Mouse (Mus musculus): ENCODE results near the gene Vps16. TPM values are rescaled to one million over a fixed set of nuclear protein-coding genes. Genes with fewer than 3 reads are reported as not detected.

Vps16 gene
- polyA plus RNA-seq, 1 experiment, result 38.8 TPM

DNA sequence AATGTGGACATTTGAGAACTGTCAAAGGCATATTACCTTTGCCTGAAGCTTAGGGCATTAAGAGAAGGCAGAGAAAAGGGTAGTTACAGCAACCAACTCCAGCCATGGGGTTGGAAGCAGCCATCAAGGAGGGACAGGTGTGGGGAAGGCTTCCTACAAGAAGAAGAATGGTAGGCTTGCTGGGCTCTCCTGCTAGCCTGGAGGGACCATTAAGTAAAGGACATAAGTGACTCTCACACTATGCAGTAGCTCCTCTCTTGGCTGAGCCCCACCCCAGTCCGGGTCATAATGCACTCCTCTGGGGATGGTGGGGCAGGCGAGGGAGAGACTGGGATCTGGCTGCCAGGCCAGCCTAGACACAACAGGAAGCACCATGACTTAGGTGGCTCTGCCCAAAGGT lies 18.0 kb upstream of the Vps16 start, which contains the start of gene Tmem239:
Gene Tmem239, plus strand, starts transcription at position 301 of the 400 bp plus-strand sequence.
- Histone ChIP-seq H3K4me3 (ENCODE audit: low read depth, low read length) (no peak within 1 kb of the TSS), H3K27me3 (ENCODE audit: control insufficient read depth, insufficient read depth, low read length) (no peaks in the 10 kb centered on the region), H3K4me1 (ENCODE audit: control insufficient read depth, insufficient read depth, insufficient read length, low read length) (no peaks in the 10 kb centered on the region), H3K27ac (ENCODE audit: insufficient read depth, low read depth, low read length) (no peak within 1 kb of the TSS), H3K36me3 (ENCODE audit: control insufficient read depth, insufficient read depth, low read length) (no peaks in the 10 kb centered on the region)
- WGBS, result 59% methylated on average over 2 of the region's 2 CpGs
- TF ChIP-seq POLR2A (IDR thresholded peaks at IDR 0.05; ENCODE audit: low read depth, low read length) (no peak), CTCF (IDR thresholded peaks at IDR 0.05; ENCODE audit: extremely low read depth, insufficient read length, insufficient replicate concordance, low read depth, low read length) (no peak)

DNA sequence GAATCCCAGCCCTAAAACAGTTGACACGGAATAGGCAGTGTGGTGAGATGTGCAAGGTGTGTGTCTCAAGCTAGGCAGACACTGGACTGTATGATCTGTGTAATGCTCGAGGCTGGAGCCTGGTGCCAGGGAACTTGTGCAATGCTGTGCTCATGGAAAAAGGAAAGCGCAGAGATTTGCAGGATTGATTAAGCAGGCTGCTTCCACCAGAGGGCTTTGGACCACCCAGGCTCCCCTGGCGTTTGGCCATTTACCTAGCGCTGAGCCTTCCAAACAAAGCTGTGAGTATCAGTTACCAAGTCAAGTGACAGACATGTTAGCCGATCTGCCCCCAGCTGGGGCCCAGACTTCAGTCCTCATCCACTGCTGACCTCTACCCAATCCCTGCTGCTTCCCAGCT lies 15.9 kb upstream of the Vps16 start:
- H3K4me3 ChIP-seq (ENCODE audit: low read depth, low read length), result no peak overlapping the region
- TF ChIP-seq POLR2A (IDR thresholded peaks at IDR 0.05; ENCODE audit: low read depth, low read length) (no peak), CTCF (IDR thresholded peaks at IDR 0.05; ENCODE audit: extremely low read depth, insufficient read length, insufficient replicate concordance, low read depth, low read length) (no peak)
- no peak overlapping the region for H3K27ac ChIP-seq (ENCODE audit: insufficient read depth, low read depth, low read length)
- no peaks in the 10 kb centered on the region for H3K27me3 ChIP-seq (ENCODE audit: control insufficient read depth, insufficient read depth, low read length)
- H3K4me1 ChIP-seq (ENCODE audit: control insufficient read depth, insufficient read depth, insufficient read length, low read length), result no peaks in the 10 kb centered on the region; the same call in 1 of the 2 replicates
- H3K36me3 ChIP-seq (ENCODE audit: control insufficient read depth, insufficient read depth, low read length), result no peaks in the 10 kb centered on the region
- WGBS, result 32% methylated on average over 6 of the region's 6 CpGs

GRCm38 (mm10) chr2:130411558-130412495 lies 12.3 kb upstream of the Vps16 start:
- H3K4me3 ChIP-seq (ENCODE audit: low read depth, low read length), result no peak overlapping the region
- TF ChIP-seq CTCF (IDR thresholded peaks at IDR 0.05; ENCODE audit: extremely low read depth, insufficient read length, insufficient replicate concordance, low read depth, low read length) (peak; percentile 92), POLR2A (IDR thresholded peaks at IDR 0.05; ENCODE audit: low read depth, low read length) (no peak)
- no peaks in the 10 kb centered on the region for H3K27me3 ChIP-seq (ENCODE audit: control insufficient read depth, insufficient read depth, low read length)
- no peaks in the 10 kb centered on the region for H3K36me3 ChIP-seq (ENCODE audit: control insufficient read depth, insufficient read depth, low read length)
- no peak overlapping the region for H3K27ac ChIP-seq (ENCODE audit: insufficient read depth, low read depth, low read length)
- no peaks in the 10 kb centered on the region; the same call in 1 of the 2 replicates for H3K4me1 ChIP-seq (ENCODE audit: control insufficient read depth, insufficient read depth, insufficient read length, low read length)
- WGBS, result 34% methylated on average over 16 of the region's 16 CpGs

DNA sequence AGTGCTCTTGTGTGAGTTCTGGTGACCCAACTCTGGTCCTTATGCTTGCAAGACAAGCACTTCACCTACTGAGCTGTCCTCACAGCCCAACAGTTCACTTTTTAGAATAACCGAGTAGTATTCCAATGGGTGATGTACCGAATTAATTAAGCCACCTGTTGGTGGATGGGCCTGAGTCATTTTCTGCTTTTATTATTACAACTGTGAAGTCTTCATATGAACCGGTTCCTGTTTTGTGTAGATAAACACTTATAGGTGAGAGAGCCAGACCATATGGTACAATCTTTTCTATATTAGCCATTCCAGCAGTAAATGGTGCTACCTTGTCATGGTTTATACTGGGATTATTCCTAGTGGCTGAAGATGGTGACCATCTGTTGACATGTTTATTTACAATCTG lies 11.4 kb upstream of the Vps16 start:
- Histone ChIP-seq H3K4me1 (ENCODE audit: control insufficient read depth, insufficient read depth, insufficient read length, low read length) (no peaks in the 10 kb centered on the region; the same call in 1 of the 2 replicates), H3K27ac (ENCODE audit: insufficient read depth, low read depth, low read length) (no peak overlapping the region), H3K36me3 (ENCODE audit: control insufficient read depth, insufficient read depth, low read length) (no peaks in the 10 kb centered on the region), H3K27me3 (ENCODE audit: control insufficient read depth, insufficient read depth, low read length) (no peaks in the 10 kb centered on the region), H3K4me3 (ENCODE audit: low read depth, low read length) (no peak overlapping the region)
- WGBS, result 74% methylated on average over 3 of the region's 3 CpGs
- TF ChIP-seq CTCF (IDR thresholded peaks at IDR 0.05; ENCODE audit: extremely low read depth, insufficient read length, insufficient replicate concordance, low read depth, low read length) (no peak), POLR2A (IDR thresholded peaks at IDR 0.05; ENCODE audit: low read depth, low read length) (no peak)

DNA sequence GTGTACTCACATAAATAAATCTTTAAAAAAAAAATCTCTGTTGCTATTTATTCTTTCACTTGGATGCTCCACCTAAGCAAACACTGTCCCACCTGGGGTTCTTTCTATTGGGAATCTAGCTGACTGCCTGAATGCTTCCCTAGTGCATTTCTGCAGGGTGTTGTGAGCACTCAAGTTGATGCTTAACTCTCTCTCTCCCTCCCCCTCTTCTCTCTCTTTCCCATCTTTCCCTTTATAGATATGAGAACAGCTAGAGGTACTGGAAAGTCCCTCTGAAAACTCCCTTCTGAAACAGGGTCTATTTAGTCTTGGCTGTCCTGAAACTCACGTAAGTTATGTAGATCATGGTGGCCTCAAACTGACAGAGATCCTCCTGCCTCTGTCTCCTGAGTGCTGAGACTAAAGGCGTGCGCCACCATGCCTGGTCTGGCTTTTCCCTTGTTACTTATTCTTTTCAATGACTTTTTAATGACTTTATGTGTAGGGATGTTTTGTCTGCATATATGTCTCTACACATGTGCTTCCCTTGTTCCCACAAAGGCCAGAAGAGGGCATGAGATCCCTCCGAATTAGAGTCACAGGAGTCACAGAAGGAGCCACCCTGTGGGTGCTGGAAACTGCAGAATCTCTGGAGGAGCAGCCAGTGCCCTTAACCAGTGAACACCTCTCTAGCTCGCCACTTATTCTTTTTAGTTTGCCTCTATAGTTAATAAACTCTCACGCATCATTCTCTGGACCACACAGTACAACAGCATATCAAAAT lies 9.9 kb upstream of the Vps16 start:
- 69% methylated on average over 6 of the region's 6 CpGs for WGBS

GRCm38 (mm10) chr2:130421781-130422620 lies 2.1 kb upstream of the Vps16 start:
- Histone ChIP-seq H3K36me3 (ENCODE audit: control insufficient read depth, insufficient read depth, low read length) (no peaks in the 10 kb centered on the region), H3K4me3 (ENCODE audit: low read depth, low read length) (no peak overlapping the region), H3K4me1 (ENCODE audit: control insufficient read depth, insufficient read depth, insufficient read length, low read length) (peaks cover 12% of the 10 kb centered on the region), H3K27ac (ENCODE audit: insufficient read depth, low read depth, low read length) (no peak overlapping the region), H3K27me3 (ENCODE audit: control insufficient read depth, insufficient read depth, low read length) (no peaks in the 10 kb centered on the region)
- 94% methylated on average over 26 of the region's 26 CpGs for WGBS
- TF ChIP-seq CTCF (IDR thresholded peaks at IDR 0.05; ENCODE audit: extremely low read depth, insufficient read length, insufficient replicate concordance, low read depth, low read length) (no peak), POLR2A (IDR thresholded peaks at IDR 0.05; ENCODE audit: low read depth, low read length) (no peak)

More for the DNA sequence above, 9.9 kb upstream of the Vps16 start:
- Histone ChIP-seq H3K27me3 (ENCODE audit: control insufficient read depth, insufficient read depth, low read length) (no peaks in the 10 kb centered on the region), H3K4me3 (ENCODE audit: low read depth, low read length) (no peak overlapping the region), H3K4me1 (ENCODE audit: control insufficient read depth, insufficient read depth, insufficient read length, low read length) (no peaks in the 10 kb centered on the region; the same call in 1 of the 2 replicates), H3K36me3 (ENCODE audit: control insufficient read depth, insufficient read depth, low read length) (no peaks in the 10 kb centered on the region), H3K27ac (ENCODE audit: insufficient read depth, low read depth, low read length) (no peak overlapping the region)
- TF ChIP-seq POLR2A (IDR thresholded peaks at IDR 0.05; ENCODE audit: low read depth, low read length) (no peak), CTCF (IDR thresholded peaks at IDR 0.05; ENCODE audit: extremely low read depth, insufficient read length, insufficient replicate concordance, low read depth, low read length) (no peak)

Measured in small intestine, adult 2 months (tissue).